Mouse (Mus musculus) ES-Bruce4 (cell line): ENCODE data around the gene Eif6.

Experiments used
- CTCF ChIP-seq: IDR thresholded peaks from one replicate; pipeline ENCODE4 v1.8.1; 2011; ENCODE audit warnings: low read depth, low read length
- EP300 ChIP-seq: IDR thresholded peaks from 2 replicates; pipeline ENCODE4 v1.6.1; 2011; ENCODE audit warnings: low read depth, low read length; ENCODE audit not compliant: insufficient read depth
- POLR2A ChIP-seq: IDR thresholded peaks from one replicate; pipeline ENCODE4 v1.8.1; 2011; ENCODE audit warnings: low read length; ENCODE audit not compliant: insufficient read depth

DNA sequence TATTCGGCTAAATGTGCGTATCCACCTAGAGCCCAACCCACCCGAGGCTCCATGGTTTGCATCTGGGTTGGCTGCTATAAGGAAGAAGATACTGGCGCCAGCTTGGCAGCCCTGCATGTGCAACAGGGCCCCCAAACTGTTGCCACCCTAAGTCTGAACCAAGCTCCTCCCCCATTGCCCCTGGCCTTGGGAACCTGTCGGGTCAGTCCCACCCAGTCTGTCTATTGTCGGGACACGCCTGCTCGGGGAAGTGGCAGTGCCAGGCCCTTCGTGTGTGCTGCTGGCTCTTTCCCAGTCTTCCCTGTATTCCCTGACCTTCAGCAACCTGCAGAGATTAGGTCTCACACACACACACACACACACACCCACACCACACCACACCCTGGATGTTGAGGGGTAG, 8.0 kb upstream of the Eif6 start, which contains the start of gene Fam83c:
- TF ChIP-seq CTCF (no peak), POLR2A (no peak), EP300 (no peak)
